Mouse (Mus musculus): Measurements from ENCODE around the gene Poln. TPM values are rescaled to one million over a fixed set of nuclear protein-coding genes. Genes with fewer than 3 reads are reported as not detected.

The Poln gene
- total RNA-seq, 2 experiments from 2014 or later: 8.0 to 8.5 TPM

- peak; percentile 91 to 94 for DNase-seq
Observed at GRCm38 (mm10) chr5:33983309-33984121, 185.7 kb downstream of the Poln start, which contains the start of gene Gm1673. TSS of gene Gm1673 (plus strand) at chr5:33983433.

- DNase-seq: peak; percentile 35 to 40
Observed at GRCm38 (mm10) chr5:33982731-33983259, 186.5 kb downstream of the Poln start.

- no peak for DNase-seq
Observed at GRCm38 (mm10) chr5:33976267-33976666, 193.0 kb downstream of the Poln start.

GRCm38 (mm10) chr5:33974736-33975135, 194.5 kb downstream of the Poln start:
- DNase-seq: no peak

- DNase-seq: peak in 1 of 2 experiments; percentile 34
Observed at GRCm38 (mm10) chr5:33959382-33959781, 209.9 kb downstream of the Poln start.

Other genes starting within 250 kb of the Poln start
- gene Nelfa, start 233.0 kb downstream of the Poln start, total RNA-seq (2021): 10 to 100 TPM; 18.3 to 21.5 TPM
- gene Gm1673, start 186.0 kb downstream of the Poln start, total RNA-seq (2021): 10 to 100 TPM; 15.3 to 33.8 TPM
- 10 to 100 TPM; 18.3 to 18.8 TPM for gene Nat8l, start 173.5 kb downstream of the Poln start, total RNA-seq (2021)
- gene Haus3, start 79 bp upstream of the Poln start, total RNA-seq (2021): 10 to 100 TPM in 1 of 2 experiments, 1 to 10 TPM in 1; 8.9 to 10.3 TPM
- 100 to 1,000 TPM; 133 to 137 TPM for gene Mxd4, start 18.3 kb upstream of the Poln start, total RNA-seq (2021)
- under 1 TPM; 0.36 to 0.60 TPM for gene Zfyve28, start 119.0 kb upstream of the Poln start, total RNA-seq (2021)
- gene Cfap99, start 119.2 kb upstream of the Poln start, total RNA-seq (2021): not detected
- 100 to 1,000 TPM; 100 to 102 TPM for gene Rnf4, start 166.8 kb upstream of the Poln start, total RNA-seq (2021)
- 10 to 100 TPM; 26.9 to 33.5 TPM for gene Fam193a, start 200.5 kb upstream of the Poln start, total RNA-seq (2021)